Mouse (Mus musculus): ENCODE measurements at regions not wholly inside any gene's neighbourhood (a gene's known extent, or its start where the extent isn't known, plus 50 kb on each side); places are given as distances from the start of the nearest gene placed in this dataset.

DNA sequence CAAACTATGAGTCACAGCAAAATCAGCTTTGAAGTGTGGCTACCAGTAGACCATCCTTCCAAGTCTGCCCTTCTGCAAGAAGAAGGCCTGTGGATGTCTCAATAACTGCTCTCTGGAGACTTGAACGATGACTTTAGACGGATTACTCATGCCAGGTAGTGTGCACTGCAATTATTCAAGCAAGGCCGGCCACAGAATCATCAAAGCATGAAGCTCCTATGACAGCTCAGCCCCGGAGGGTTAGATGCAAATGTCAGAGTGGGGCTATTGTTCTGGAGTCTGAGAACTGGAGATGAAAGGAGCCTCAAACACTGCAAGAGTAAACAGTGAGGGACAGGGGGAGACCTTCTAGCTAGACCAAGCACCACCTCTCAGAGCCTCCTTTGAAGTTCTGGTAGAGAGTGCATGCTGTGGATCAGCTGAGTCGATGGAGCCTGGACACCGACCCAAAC is 173.8 kb upstream of the Dmrta1 start:
- peak; percentile 34 for DNase-seq (ENCODE audit: low read depth)

GRCm38 (mm10) chr4:89500232-89500631 is 179.0 kb upstream of the Dmrta1 start:
- DNase-seq (ENCODE audit: low read depth) = no peak

GRCm38 (mm10) chr4:89490947-89491346 is 180.1 kb upstream of the Cdkn2b start:
- DNase-seq (ENCODE audit: low read depth) = no peak

DNA sequence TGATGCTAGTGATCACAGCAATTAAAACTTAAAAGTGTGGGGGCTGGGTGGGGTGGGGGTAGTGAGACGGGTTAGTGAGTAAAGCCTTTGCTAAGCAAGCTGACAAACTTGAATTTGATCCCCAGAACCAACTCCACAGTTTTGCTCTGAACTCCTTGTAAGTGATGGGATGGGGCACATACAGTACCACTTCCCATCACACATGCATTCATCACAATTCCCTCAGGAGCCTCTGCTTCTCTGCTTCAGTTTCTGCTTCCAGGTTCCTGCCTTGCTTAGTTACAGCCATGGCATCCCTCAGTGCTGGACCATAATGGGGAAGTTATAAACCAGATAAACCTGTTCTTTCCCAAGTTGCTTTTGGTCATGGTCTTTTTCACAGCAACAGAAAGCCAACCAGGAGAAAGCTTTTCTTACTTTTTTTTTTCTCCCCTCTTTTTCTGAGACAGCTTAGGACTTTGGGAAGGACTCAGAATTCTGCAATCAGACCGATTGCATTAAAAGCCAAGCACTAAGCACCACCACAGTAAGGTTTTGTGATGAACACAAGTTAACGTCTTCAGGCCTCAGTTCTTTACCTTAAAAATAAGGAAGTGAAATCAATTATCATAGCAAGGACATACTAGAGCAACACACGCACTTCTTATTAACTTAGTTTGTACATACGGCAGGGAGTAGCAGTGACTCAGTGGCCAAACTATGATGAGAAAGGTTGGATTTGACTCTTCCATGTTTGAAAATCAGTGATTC is 176.8 kb upstream of the Cdkn2b start:
- peak; percentile 66 for DNase-seq (ENCODE audit: low read depth)

DNA sequence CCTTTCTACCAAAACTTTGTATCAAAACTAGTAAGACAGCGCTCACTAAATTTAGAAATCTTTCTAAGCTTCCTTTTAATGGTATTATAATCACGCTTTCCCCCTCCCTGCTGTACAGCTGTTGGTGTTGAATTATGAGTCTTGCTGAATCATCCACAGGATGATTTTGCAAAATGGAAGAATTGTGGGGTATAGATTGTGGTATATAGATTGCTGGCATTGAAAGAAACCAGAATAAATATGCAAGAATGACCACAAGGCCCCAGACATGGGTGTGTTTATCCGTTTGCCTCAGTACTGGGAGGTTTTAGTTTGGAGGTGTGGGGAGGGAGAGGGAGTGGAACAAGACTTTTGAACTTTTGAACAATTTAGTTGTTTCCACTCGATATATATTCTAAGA is 176.1 kb upstream of the Cdkn2b start:
- peak; percentile 81 for DNase-seq (ENCODE audit: low read depth)

- peak; percentile 88 for DNase-seq (ENCODE audit: low read depth)
These were observed 175.2 kb upstream of the Cdkn2b start for GRCm38 (mm10) chr4:89485981-89486531.

DNA sequence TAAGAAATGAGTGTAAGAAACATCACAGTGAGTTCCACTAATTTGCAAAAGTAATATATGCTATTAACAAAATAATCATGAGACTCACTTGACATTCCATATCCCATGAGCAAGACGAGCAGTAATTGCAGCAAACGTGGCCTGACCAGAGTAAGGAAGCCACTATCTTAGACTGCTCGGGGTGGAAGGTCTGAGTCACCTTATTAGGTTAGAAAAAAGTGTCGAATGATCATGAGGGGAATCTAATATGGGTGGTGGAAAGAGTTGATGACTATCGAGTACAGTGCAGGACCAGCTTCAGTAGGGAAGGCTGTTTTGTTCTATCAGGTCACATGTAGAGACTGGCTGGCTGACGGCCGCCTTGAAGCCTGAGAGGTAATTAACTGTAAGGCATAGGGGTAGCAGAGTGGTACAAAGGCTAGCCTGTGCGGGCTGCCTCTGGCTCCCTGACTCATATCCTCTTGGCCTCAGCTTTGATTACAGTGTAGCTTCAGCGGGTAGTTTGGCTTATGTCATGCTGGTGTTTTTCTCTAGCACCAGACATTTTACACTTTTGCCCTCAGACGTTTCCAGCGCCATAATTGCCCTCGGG is 167.9 kb upstream of the Cdkn2b start:
- DNase-seq (ENCODE audit: low read depth) = peak; percentile 86

DNA sequence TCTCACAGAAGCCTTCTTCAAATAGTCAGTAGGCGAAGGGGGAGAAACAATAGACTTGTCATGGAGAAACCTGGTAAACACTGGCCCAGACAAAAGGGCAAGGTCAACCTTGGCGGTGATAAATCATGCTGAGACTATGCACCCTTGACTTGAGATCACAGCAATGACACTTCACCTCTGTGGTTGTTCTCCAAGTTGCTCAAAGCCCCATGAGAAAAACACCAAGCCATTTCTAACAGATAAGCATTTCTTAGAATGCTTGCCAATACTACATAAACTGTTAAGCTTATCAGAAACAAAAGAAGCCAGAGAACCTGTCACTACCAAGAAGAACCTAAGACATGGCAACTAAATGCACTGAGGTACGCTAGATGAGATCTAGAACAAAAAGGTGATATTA is 165.0 kb upstream of the Cdkn2b start:
- DNase-seq (ENCODE audit: low read depth) = peak; percentile 59

GRCm38 (mm10) chr4:89474836-89475541 is 164.2 kb upstream of the Cdkn2b start:
- DNase-seq (ENCODE audit: low read depth) = peak; percentile 81

DNA sequence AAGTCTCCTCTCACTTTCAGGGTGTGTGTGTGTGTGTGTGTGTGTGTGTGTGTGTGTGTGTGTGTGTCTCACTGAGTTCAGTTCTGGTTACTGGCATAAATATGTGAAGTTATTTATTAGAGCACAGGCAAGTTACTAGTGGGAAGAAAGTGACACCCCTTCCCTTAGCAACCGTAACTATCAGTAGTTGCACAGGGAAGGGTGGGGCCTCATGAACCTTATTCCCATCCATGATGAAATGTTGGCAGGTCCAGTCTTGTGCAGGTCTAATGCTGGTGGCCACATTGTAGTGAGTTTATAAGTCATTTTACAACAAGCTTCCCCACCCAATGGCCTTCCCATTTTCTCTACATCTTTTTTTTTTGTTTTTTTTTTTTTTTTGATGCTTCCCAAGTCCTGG is 160.6 kb upstream of the Cdkn2b start:
- DNase-seq (ENCODE audit: low read depth) = peak; percentile 43

GRCm38 (mm10) chr4:89470756-89471155 is 159.9 kb upstream of the Cdkn2b start:
- DNase-seq (ENCODE audit: low read depth) = peak; percentile 75

DNA sequence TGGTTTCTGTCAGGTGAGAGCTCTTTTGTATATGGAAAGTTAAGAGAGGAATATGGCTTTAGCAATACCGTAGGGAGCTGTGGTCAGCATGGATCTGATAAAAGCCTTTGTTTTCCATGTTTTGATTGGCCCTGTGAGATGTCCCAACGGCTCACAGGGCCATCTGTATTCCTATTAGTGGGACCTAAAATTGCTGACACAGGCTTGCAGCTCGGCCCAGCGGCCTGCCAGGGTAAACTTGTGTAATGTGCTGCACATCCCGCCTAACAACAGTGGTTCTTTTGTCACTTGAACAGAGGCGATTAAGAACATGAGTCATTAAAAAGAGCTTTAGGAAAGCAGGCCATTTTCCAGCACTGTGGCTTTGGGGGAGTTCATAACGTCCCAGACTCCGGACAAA is 159.0 kb upstream of the Cdkn2b start:
- peak; percentile 91 for DNase-seq (ENCODE audit: low read depth)

GRCm38 (mm10) chr4:89469406-89469805 is 158.6 kb upstream of the Cdkn2b start:
- DNase-seq (ENCODE audit: low read depth) = no peak

DNA sequence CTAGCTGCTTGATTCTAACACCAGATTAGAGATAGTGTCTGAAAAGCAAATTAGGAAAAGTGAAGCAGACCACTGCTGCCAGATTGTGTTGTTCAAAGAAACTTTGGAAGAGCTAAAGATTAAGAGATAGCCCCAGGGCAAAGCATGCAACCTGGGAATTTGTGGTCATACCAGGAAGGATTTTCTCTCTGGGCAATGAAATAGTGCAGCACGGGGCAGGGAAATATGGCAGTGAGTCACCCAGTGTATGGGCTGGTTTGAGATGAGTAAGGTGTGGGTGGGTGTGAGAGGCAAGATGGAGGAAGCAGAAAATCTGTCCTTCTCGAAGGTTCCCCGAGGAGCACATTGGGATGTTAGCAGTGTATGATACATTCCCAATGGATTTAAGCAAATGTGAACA is 155.9 kb upstream of the Cdkn2b start:
- peak; percentile 74 for DNase-seq (ENCODE audit: low read depth)

DNA sequence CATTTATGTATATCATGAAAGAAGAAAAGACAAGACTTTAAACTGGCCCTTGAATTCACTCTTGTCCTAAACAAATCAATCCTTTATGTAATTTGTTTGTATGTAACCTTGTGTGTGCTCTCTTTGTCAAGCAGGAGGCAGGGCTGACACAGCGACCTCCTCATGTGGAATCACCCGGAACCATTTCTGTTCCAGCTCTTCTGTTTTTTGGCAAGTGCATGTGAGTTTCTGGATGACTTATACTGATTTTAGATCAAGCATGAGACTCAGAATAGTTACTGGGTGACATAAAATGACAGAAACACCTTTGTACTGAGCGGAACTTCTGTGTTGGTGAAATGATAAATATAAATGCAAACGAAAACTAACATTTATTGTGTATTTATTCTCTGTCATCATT is 152.3 kb upstream of the Cdkn2b start:
- DNase-seq (ENCODE audit: low read depth) = peak; percentile 43

DNA sequence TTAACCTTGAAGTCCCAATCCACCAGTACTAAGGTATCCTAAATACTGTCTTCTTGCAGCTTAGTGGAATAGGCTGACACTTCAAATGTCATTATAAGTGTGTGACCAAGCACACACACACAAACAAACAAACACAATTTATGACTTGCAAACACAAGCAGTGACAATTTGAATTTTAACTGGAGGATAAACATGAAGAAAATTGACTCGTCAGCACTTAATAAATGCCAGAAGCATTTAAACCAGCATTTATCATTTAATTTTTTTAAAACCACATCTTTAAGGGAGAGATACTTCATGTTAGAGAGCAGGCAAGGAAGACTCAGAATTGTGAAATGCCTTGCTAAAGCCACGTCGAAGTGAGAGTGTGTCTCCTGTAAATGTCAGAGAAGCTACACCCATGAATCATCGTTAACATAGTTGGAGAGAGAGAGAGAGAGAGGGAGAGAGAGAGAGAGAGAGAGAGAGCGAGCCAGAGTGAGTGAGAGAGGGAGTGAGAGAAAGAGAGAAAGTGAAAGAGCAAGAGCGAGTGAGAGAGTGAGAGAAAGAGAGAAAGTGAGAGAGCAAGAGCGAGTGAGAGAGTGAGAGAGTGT is 149.4 kb upstream of the Cdkn2b start:
- peak; percentile 72 for DNase-seq (ENCODE audit: low read depth)

DNA sequence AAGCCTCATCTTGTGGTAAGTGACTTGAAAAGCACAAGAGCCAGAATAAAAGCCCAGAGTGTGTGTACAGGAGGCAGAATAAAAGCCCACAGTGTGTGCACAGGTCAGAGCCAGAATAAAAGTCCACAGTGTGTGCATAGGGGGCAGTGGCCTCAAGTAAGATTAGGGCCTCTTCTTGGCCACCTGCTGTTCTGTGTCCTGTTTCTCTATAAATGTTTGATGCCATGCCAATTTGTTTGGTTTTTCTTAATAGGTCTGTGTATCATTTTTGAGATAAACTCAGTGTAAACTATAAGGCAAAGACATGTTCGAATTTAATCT is 148.5 kb upstream of the Cdkn2b start:
- no peak for DNase-seq (ENCODE audit: low read depth)

DNA sequence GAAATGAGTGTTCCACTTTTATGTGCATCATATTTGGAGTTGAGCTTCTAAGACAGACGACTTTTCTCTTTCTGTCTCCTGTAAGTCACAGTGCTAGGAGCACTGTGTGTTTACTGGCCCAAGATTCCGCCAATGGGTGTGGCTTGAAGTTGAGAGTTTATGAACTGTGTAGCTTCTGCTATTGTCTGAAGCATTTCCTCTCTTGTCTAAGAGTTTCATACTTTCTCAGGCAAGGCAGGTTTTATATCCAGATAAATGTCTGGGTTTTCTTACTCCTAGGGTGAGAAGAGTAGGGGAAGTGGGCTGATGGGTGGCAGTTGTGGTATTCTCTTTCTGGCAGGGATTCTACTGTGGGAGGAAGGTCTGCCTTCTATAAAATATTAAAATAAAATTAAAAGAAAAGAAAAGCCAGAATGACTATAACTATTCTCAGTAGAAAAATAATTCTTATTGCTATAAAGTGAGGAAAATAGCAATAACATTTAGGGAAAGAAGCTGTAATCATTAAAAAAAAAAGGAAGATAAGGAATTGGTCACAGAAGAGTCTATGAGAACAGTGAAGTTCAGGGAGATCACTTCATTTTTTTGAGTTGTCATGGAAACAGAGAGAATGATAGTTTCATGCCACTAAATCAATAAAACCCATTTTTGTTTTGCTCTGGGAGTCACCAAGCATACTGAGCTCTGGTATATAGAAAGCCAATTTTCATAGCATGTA is 147.9 kb upstream of the Cdkn2b start:
- DNase-seq (ENCODE audit: low read depth) = no peak

DNA sequence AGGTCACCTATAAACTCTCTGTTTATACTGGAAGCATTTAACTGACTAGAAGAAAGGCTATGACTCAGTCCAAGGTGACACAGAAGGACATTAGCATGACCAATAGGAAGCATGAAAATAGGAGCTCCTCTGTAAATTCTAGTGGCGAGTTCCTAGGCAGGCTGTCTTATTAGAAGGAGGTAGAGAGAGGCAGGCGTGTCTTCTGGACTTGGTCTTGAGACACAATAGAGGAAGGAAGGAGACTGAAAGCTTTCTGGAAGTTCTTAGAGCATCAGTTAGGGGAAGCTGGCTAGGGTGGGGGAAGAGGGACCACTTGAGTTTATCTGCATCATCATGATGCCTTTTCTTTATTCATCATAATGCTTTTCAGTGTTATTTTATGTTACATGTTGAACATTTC is 147.0 kb upstream of the Cdkn2b start:
- no peak for DNase-seq (ENCODE audit: low read depth)

GRCm38 (mm10) chr4:89454926-89455325 is 144.1 kb upstream of the Cdkn2b start:
- no peak for DNase-seq (ENCODE audit: low read depth)

DNA sequence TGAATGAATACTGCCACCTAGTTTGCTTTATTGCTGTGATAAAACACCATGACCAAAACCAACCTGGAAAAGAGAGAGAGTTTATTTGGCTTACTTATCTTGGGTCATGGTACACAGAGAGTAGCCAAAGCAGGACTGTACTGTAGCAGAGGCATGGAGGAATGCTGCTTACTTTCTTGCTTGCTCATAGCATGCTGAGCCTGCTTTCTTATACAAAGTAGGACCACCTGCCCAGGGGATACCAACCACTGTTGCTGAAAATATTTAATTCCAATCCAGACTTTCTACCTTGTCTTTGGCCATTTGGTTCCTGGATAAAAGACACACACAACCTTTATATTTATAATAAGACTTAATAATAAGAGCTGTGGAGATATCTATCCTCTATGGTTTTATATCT is 142.2 kb upstream of the Cdkn2b start:
- DNase-seq (ENCODE audit: low read depth) = no peak

DNA sequence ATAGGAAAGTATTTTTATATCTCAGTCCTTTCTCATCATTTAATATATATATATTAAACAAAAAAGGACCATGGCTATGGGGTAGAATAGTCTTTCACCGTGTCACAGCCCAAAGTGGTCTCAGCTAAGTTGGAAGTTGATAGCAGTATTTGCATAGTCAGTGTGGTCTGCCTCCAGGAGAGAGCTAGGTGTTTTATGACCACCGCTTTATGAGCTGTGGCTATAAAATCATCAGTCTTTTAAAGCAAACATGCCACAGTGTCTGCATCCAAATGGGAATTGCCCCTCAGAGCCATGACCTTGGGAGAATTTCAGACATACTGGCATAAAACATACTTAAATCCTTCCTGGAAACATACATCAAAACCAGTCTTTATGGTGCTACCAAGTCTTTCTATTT is 140.9 kb upstream of the Cdkn2b start:
- no peak for DNase-seq (ENCODE audit: low read depth)

All from NIH3T3 (cell line).